In the genomic region with DNA sequence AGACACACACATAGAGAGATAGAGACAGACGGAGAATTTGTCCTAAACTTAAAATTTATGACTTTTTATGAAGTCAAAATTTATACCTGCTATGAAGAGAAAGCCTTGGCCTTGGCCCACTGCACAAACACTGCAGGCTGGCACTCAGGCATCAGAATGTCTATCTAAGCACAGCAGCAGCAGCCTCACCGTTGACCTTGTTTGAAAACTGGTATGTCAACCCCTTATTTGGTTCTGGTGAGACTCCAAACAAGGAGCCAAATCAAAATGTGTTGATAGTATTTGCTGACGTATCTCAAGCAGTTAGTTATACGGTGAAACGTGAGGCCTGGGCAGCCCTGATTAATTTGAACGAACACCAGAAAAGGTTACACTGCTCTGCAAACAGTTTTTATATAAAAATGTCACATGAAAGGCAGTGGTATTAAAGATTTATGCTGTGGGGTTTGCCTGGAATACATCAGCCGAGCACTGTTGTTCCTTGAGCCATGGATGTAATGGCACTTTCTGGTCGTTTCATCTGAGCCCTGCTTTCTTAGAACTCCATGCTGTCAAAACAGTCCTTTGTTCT, we compare ENCODE assay signal across 17 mouse cellular contexts.
DNase-seq lines count a peak whose midpoint lies in the region; ATAC-seq and TF ChIP-seq lines count a peak whose summit lies in the region.
"Had no signal": no experiment of that assay in that cellular context is flagged by ENCODE, and none has a peak within 500 bp of the region (broad histone marks: within the 10 kb centered on the region; RNA-seq: fewer than 3 reads in every experiment).

No protein-coding gene starts in this region.

- no peak for TF ChIP-seq CTCF in stomach, postnatal 0 days (IDR thresholded peaks at IDR 0.05; ENCODE audit: low read depth)

- no peak for ATAC-seq in heart, embryonic 16.5 days (replicated peaks; ENCODE audit: extremely low read depth, insufficient read depth, low FRiP score)
- ATAC-seq in neural tube, embryonic 14.5 days (ENCODE audit: low read depth) = peak; percentile 49; the same call in 1 of the 2 replicates
- ATAC-seq in stomach, postnatal 0 days (ENCODE audit: low FRiP score, low TSS enrichment) = peak; percentile 42; the same call in 1 of the 2 replicates
- no peak for ATAC-seq in kidney, embryonic 16.5 days (ENCODE audit: low FRiP score, low TSS enrichment)
- ATAC-seq: forebrain, embryonic 16.5 days; hindbrain, postnatal 0 days; liver, postnatal 0 days had no signal

- H3K9ac ChIP-seq in heart, embryonic 16.5 days (ENCODE audit: low read length) = no peak overlapping the region
- no peak overlapping the region for H3K9ac ChIP-seq in neural tube, embryonic 14.5 days (replicated peaks; ENCODE audit: low read depth, low read length)
- no peak overlapping the region for H3K9ac ChIP-seq in stomach, postnatal 0 days (ENCODE audit: low read length)
- no peak overlapping the region for H3K9ac ChIP-seq in kidney, embryonic 16.5 days (replicated peaks; ENCODE audit: low read length)
- H3K9ac ChIP-seq: heart, embryonic 13.5 days; limb, embryonic 15.5 days; liver, postnatal 0 days; midbrain, embryonic 12.5 days; neural tube, embryonic 13.5 days had no signal

- 0 out of 2 replicates have a peak overlapping the region, but pooled peaks have one; percentile 30 for H3K27ac ChIP-seq in heart, embryonic 16.5 days (ENCODE audit: low read length)
- no peak overlapping the region for H3K27ac ChIP-seq in neural tube, embryonic 14.5 days (ENCODE audit: low read depth, low read length)
- no peak overlapping the region for H3K27ac ChIP-seq in stomach, postnatal 0 days (replicated peaks)
- no peak overlapping the region for H3K27ac ChIP-seq in kidney, embryonic 16.5 days (ENCODE audit: low read length)
- H3K27ac ChIP-seq: heart, embryonic 13.5 days; hindbrain, postnatal 0 days; limb, embryonic 15.5 days; midbrain, embryonic 12.5 days; neural tube, embryonic 13.5 days had no signal

- TF ChIP-seq EP300 in stomach, postnatal 0 days (optimal IDR thresholded peaks at IDR 0.05) = no peak

- no peaks in the 10 kb centered on the region for H3K36me3 ChIP-seq in heart, embryonic 16.5 days (ENCODE audit: control insufficient read depth, insufficient read depth)
- H3K36me3 ChIP-seq in neural tube, embryonic 14.5 days (ENCODE audit: control insufficient read depth, insufficient read depth, low read length) = no peaks in the 10 kb centered on the region
- H3K36me3 ChIP-seq in stomach, postnatal 0 days (ENCODE audit: control insufficient read depth, insufficient read depth, low read length) = no peaks in the 10 kb centered on the region
- H3K36me3 ChIP-seq in kidney, embryonic 16.5 days (ENCODE audit: insufficient read depth, low read length) = no peaks in the 10 kb centered on the region
- H3K36me3 ChIP-seq: heart, embryonic 13.5 days; limb, embryonic 15.5 days; midbrain, embryonic 12.5 days; neural tube, embryonic 13.5 days had no signal

- H3K27me3 ChIP-seq in heart, embryonic 16.5 days (ENCODE audit: control insufficient read depth, insufficient read depth, low read length) = no peaks in the 10 kb centered on the region
- no peaks in the 10 kb centered on the region for H3K27me3 ChIP-seq in neural tube, embryonic 14.5 days (ENCODE audit: control insufficient read depth, insufficient read depth, low read length)
- no peaks in the 10 kb centered on the region for H3K27me3 ChIP-seq in stomach, postnatal 0 days (ENCODE audit: control insufficient read depth, insufficient read depth, low read length)
- no peaks in the 10 kb centered on the region for H3K27me3 ChIP-seq in kidney, embryonic 16.5 days (ENCODE audit: insufficient read depth, low read length)
- H3K27me3 ChIP-seq: limb, embryonic 15.5 days; midbrain, embryonic 12.5 days; neural tube, embryonic 13.5 days had no signal

- WGBS in heart, embryonic 16.5 days = 37% methylated on average over 8 of the region's 8 CpGs
- 64% methylated on average over 8 of the region's 8 CpGs for WGBS in neural tube, embryonic 14.5 days
- 34% methylated on average over 8 of the region's 8 CpGs for WGBS in stomach, postnatal 0 days
- WGBS in kidney, embryonic 16.5 days = 29% methylated on average over 8 of the region's 8 CpGs

- H3K4me3 ChIP-seq in heart, embryonic 16.5 days (ENCODE audit: low read length) = no peak overlapping the region
- no peak overlapping the region for H3K4me3 ChIP-seq in neural tube, embryonic 14.5 days (ENCODE audit: low read depth, low read length)
- no peak overlapping the region for H3K4me3 ChIP-seq in stomach, postnatal 0 days (ENCODE audit: low read depth, low read length)
- no peak overlapping the region for H3K4me3 ChIP-seq in kidney, embryonic 16.5 days (ENCODE audit: low read length)
- H3K4me3 ChIP-seq: heart, embryonic 13.5 days; limb, embryonic 15.5 days; midbrain, embryonic 12.5 days; neural tube, embryonic 13.5 days had no signal

- DNase-seq in heart, adult 9 months (ENCODE audit: low spot score in 2 of 2) = no peak
- DNase-seq in neural tube, embryonic 10.5 days (ENCODE audit: extremely low spot score, low spot score) = no peak
- peak; percentile 74 for DNase-seq in forelimb bud, embryonic 11.5 days (ENCODE audit: low read depth, low spot score)
- DNase-seq in stomach, postnatal 0 days (ENCODE audit: low spot score) = no peak
- DNase-seq: cerebellum, postnatal 25 days; kidney, adult 9 months; liver, postnatal 0 days; thymus, postnatal 36 days had no signal

- H3K9me3 ChIP-seq in heart, embryonic 16.5 days (replicated peaks; ENCODE audit: control insufficient read depth, low read length) = no peaks in the 10 kb centered on the region
- H3K9me3 ChIP-seq in neural tube, embryonic 14.5 days (ENCODE audit: control insufficient read depth, low read length) = no peaks in the 10 kb centered on the region
- no peaks in the 10 kb centered on the region for H3K9me3 ChIP-seq in stomach, postnatal 0 days (ENCODE audit: control insufficient read depth, low read length)
- no peaks in the 10 kb centered on the region for H3K9me3 ChIP-seq in kidney, embryonic 16.5 days (ENCODE audit: low read length)
- H3K9me3 ChIP-seq: heart, embryonic 13.5 days; limb, embryonic 15.5 days; midbrain, embryonic 12.5 days; neural tube, embryonic 13.5 days had no signal

- H3K4me1 ChIP-seq in heart, embryonic 16.5 days (ENCODE audit: control insufficient read depth, insufficient read depth, low read length) = peaks cover 2% of the 10 kb centered on the region; the same call in 1 of the 2 replicates
- H3K4me1 ChIP-seq in neural tube, embryonic 14.5 days (ENCODE audit: control insufficient read depth, insufficient read depth, low read length) = no peaks in the 10 kb centered on the region
- no peaks in the 10 kb centered on the region for H3K4me1 ChIP-seq in stomach, postnatal 0 days (replicated peaks; ENCODE audit: control insufficient read depth, insufficient read depth)
- no peaks in the 10 kb centered on the region for H3K4me1 ChIP-seq in kidney, embryonic 16.5 days (ENCODE audit: insufficient read depth, low read length)
- H3K4me1 ChIP-seq: limb, embryonic 15.5 days; midbrain, embryonic 12.5 days; neural tube, embryonic 13.5 days had no signal

- H3K4me2 ChIP-seq in heart, embryonic 16.5 days (ENCODE audit: low read depth, low read length) = no peak overlapping the region
- H3K4me2 ChIP-seq in neural tube, embryonic 14.5 days (ENCODE audit: low read depth, low read length) = no peak overlapping the region
- no peak overlapping the region for H3K4me2 ChIP-seq in stomach, postnatal 0 days (replicated peaks; ENCODE audit: low read depth)
- H3K4me2 ChIP-seq in kidney, embryonic 16.5 days (replicated peaks; ENCODE audit: low read depth, low read length) = no peak overlapping the region
- H3K4me2 ChIP-seq: heart, embryonic 13.5 days; limb, embryonic 15.5 days; midbrain, embryonic 12.5 days; neural tube, embryonic 13.5 days had no signal

Comparison
In these comparisons a context has a peak if more than half of its experiments do, and no peak if none do; other contexts are left out.
1. ATAC-seq: peak in neural tube, embryonic 14.5 days (single experiment) and stomach, postnatal 0 days (single experiment); none in heart, embryonic 16.5 days (single experiment) and kidney, embryonic 16.5 days (single experiment).